Mouse (Mus musculus): ENCODE measurements at regions not wholly inside any gene's neighbourhood (a gene's known extent, or its start where the extent isn't known, plus 50 kb on each side); places are given as distances from the start of the nearest gene placed in this dataset.

DNA sequence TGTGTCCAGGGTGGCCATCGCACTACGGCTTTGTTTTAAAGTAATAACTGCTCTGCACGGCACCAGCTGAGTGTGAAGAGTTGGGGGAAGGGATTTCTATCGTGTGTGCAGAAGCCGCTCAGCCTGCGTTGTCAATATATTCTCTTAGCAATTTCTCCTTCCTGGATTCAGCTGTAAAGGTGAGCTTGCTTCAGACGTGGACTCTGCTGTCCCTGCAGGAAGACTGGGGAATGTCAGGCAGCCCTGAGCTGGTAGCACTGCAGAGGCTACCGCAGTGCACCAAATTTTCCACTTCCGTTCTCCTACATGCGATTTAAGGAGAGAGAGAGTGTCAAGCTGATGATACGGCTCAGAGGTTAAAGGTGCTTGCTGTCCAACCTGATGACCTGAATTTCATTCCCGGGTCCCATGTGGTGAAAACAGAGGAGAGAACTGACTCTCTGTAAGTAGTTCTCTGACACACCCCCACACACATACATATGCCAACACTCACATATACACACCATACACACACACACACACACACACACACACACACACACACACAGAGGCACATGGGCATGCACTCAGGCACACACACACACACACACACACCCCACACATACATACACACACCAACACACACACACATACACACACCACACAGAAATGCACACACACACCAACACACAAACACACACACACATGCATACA is 59.9 kb upstream of the Prelid3b start:
- no peak for DNase-seq (ENCODE audit: low spot score in 2 of 2)

DNA sequence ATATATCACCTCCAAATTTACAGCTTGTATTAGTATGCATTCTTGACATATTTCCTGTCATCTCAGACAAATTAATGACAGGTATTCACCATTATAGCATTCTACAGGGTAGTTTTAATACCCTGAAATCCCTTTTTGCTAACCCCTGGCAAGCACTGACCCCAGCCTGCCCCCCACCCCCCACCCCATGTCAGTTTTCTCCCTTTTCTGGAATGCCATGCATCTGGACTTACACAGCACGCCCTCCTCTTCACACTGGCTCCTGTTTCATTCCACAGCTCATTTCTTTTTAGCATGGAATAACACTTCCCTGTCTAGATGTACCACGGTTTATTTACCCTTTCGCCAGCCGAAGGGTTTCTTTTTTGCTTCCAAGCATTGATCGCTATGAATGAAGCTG is 67.8 kb upstream of the Prelid3b start:
- no peak for DNase-seq (ENCODE audit: low spot score in 2 of 2)

DNA sequence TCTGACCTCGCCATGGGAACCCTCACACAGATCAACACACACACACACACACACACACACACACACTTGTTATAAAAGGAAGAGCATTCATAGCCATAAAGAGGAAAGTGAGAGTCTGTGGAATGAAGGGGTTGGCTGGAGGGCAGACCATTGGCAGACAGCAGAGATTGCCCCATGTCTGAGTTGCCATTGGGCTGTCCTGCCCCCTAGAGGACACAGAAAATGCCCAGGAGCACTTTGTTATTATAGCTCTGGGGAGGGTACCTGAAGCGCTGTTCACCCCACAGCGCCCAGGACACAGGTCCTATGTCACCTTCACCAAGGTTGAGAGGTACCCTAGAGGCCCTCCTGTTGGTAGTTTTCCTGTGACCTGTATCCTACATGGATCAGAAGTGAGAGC is 74.3 kb upstream of the Prelid3b start:
- peak; percentile 13 to 17 for DNase-seq (ENCODE audit: low spot score in 2 of 2)

DNA sequence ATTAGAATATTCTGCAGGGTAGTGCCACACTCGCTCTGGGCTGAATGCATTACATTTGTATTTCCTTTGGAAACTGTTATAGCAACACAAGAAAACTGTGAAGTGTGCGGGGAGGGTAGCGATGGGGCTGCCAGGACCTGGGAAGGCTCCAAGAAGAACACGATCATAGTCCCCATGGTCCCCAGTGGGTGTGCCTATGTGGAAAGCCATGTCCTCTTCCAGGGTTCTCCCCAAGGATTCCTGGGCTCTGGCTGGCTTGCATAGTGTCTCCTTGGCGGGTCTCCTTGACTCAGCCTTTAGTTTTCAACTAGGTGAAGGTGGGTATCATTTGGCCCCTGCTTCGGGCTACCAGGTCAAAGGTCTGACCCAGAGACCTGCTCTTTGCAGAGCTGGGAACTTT is 74.8 kb upstream of the Prelid3b start:
- no peak for DNase-seq (ENCODE audit: low spot score in 2 of 2)

DNA sequence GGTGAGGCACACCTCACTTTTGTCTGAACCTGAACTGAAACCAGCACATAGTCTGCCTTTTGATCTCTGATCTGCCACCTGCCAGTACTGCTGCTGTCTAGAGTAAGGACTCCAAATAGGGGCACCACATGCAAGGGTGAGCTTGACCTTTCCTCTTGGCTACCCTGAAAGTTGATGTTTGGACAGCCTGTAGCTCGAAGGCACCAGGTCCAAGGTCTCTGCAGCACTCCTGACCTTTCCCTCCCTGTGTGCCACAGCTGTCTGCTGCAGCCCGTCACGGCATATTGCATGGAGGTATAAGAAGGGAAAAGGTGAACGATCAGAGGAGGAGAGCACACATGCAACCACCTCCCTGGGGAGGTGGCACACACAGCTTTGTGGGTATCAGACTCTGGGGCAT is 75.9 kb upstream of the Prelid3b start:
- DNase-seq (ENCODE audit: low spot score in 2 of 2), result no peak

DNA sequence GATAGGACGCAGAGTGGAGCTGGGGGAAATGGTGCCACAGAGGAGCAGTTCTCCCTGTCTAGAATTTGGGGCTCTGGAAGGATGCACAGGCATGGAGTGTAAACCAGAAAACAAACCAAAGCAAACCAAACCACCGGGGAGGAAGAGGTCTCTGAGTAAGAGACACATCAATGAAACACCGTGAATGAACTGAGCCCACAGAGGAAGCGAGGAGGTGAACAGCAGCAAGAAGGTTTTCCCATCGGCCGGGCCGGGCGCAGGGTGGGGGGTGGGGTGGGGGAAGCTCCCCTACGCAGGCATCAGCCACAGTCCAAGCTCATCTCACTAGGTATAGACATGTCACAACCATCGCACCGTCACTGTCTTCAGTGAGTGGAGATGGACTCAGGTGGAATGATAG is 82.9 kb upstream of the Prelid3b start:
- DNase-seq (ENCODE audit: low spot score in 2 of 2), result no peak

DNA sequence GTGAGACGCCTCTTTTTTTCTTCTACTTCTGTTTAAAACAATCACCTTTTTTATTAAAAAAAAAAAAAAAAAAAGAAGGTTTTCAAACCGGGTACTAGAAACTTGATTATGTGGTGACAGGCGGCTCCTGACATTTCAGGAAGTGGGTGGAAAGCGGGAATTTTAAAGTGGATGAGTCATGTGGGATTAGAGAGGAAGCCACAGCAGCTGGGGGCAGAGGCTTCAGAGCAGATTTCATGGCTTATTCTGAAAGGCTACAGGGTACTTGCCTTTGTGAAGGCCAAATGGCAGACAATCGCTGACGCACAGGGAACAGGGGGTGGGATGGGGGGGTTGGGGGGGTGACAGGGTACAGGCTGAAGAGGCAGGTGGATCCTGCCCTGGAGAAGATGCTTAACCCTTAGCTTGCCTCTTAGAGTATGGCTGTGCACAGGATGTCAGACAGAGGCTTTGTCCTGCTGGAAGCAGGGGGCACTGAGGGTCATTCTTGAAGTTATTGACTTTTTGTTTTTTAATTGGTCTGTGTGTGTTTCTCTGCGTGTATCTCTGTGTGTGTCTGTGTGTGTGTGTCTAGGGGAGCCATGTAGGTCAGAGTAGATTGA is 81.4 kb upstream of the Zfp831 start:
- no peak for DNase-seq (ENCODE audit: low spot score in 2 of 2)

DNA sequence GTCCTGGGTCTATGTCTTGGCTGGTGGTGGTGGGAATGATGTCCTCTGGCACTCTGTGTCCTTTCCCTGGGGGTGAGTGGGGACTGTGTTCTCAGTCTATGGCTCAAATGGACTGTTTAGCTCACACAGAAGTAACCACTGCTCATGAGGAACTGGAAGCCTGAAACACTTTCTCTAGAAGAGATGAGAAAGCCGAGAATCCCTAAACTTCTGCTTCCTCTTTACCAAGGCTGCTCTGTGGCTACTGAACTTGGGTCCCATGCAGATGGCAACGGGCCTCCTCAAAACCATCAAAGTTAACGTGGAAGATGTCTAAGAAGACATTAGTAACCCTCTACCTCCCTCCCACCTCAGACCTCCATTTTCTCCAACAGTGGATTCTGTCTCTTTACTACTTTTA is 79.4 kb upstream of the Zfp831 start:
- DNase-seq (ENCODE audit: low spot score in 2 of 2), result no peak

DNA sequence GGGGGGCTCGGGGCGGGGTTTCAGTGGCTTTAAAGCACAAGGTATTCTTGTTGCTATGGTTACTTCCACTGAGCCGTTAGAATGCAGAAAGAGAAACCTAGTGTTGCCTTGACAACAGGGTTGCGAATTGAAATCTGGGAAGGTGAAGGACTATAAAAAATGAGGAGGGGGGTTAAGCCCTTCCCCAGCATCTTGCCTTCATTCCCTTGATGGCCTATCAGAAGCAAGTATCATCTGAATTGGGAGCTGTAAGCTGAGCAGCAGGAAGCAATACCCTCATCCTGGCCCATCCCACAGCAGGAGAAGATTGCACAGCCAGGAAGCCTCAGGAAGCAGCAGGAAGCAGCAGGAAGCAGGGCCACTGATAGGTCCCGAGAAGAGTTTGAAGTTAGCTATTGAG is 78.5 kb upstream of the Zfp831 start:
- DNase-seq (ENCODE audit: low spot score in 2 of 2), result no peak

DNA sequence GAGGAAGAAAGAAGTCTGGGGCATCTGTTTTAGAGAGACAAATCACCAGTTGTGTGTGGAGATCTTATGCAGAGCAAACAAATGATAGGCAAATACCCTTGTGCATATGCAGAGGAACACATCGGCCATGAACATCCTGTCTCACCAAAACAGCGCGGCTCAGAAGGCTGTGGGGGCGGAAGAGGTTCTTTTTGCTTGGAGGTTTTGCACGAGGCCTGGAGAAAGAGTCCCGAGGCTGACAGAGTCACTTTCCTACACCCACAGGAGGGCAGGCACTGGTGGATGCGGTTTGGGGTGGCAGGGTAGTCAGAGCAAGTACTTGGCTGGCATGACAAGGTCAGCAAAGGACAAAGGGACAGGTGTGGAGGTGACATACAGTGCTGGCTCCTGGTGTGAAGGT is 77.4 kb upstream of the Zfp831 start:
- peak; percentile 69 to 70 for DNase-seq (ENCODE audit: low spot score in 2 of 2)

DNA sequence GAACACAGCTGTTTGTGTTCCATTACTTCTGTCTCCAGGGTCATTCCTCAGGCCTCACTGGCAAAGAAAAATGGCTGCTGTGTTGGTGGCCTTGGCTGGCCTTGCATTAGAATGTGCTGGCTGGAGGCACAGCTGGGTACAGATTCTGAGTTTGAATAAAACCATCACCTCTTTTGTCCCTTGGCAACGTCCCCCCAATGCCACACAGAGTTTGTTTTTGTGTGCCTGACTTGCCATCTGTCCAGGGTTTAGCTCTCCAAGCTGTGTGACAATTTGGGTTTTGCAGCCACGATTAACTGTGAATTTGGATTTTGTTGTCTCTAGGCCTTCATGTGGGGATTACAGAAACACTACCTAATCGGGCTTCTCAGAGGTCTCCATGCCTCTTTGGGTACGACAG is 76.6 kb upstream of the Zfp831 start:
- no peak for DNase-seq (ENCODE audit: low spot score in 2 of 2)

DNA sequence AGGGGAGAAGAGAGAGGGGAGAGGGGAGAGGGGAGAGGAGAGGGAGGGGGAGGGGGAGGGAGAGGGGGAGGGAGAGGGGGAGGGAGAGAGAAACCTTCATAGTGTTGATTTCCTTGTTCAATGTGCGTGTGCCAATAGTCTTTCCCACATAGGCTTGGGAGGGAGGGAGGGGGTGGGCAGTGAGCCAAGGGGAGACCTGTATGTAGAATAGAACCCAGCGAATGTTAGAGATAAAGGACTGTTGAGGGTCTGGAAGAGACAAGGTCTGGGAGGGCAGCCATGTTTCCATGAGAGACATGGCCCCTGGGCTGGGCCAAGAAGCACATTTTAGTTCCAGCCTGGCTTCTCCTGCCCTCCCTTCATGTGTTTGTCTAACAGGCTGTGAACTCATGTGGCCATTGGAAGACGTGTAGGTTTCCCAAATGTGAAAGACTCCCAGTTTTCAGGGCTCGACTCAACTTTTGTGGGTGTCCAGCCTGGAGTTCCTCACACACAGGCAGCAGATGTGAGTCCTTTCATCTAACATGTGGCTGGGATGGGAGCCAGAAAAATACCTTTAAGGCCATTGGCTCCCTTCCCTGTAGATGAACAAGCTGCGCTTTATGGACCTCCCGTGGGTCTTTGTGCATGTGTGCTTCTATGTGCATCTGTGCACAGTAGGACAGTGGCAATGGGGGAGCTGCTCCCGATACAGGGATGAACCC is 68.4 kb upstream of the Zfp831 start:
- DNase-seq (ENCODE audit: low spot score in 2 of 2), result no peak

DNA sequence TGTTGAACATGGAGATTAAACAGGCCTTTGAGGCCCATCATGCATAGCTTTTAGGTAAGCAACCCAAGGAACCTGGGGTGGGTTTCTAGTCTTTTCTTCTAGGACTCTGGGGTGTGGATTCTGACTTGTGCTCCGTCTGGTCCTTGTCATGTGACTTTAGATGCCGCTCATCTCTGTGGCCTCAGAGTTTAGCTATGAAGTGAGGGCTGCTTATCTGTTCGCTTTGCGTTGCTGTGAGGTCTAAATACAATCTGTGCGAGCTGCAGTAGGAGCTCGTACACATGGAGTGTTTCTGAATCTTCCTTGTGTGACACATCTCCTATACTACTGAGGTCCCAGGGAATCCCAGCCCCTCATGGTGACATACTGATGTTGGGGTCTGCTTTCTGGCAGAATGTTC is 67.8 kb upstream of the Zfp831 start:
- no peak for DNase-seq (ENCODE audit: low spot score in 2 of 2)

DNA sequence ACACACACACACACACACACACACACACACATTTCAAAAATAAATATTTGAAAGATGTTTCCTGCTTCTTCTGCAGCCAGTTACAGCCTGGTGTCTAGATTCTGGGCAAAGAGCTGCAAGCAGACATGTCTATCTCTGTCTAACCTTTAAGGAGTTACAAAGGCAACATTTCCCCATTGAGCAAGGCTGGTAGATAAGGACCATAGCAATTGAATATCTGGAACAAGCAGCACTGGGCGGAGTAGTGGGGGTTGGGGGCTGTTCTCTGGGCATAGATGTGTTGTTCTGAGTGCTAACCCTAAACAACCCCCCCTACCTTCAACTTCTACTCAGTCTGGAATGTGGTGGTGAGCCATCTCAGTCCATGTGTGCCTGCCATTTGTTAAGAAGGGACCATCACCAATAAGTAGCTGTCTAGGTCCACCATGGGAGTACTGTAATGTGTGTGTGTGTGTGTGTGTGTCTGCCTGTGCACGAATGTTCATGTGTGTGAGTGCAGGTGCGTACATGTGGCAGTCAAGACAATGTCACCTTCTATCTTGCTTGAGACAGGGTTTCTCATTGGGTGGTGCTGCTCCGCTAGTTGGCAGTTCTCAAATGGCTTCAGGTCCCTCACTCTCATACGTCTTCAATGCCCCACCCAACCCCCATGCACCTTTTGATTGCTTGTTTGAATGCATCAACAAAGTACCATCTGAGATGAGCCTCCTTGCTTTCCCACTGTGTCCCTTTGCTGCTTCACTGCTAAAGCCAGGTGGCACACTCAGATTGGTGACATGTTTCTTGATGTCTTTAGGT is 62.2 kb upstream of the Zfp831 start:
- no peak for DNase-seq (ENCODE audit: low spot score in 2 of 2)

DNA sequence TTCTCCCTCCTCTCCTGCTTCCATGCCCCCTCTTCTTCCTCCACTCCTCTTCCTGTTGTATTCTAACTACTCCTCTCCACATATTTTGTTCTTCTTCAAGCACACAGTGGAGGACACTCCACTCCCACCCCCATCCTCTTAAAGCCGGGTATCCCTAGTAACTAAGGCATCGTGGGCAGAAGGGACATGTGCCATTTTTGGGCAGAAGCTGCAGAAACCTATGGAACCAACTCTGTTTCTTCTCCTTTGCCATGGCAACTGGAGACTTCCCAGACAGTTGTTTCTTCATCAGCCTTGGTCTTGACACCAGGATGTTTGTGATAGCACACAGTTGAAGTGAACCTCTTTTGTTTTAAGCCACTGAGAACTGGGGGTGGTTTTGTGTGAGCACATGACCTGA is 59.1 kb upstream of the Zfp831 start:
- no peak for DNase-seq (ENCODE audit: low spot score in 2 of 2)

Data from spleen, postnatal 36 days (tissue).